Mouse (Mus musculus): ENCODE results near the gene Fcrla. TPM values are rescaled to one million over a fixed set of nuclear protein-coding genes. Genes with fewer than 3 reads are reported as not detected.

The Fcrla gene
- polyA plus RNA-seq, 2 experiments from 2014 or later = 4.9 TPM; not detected in 1

DNA sequence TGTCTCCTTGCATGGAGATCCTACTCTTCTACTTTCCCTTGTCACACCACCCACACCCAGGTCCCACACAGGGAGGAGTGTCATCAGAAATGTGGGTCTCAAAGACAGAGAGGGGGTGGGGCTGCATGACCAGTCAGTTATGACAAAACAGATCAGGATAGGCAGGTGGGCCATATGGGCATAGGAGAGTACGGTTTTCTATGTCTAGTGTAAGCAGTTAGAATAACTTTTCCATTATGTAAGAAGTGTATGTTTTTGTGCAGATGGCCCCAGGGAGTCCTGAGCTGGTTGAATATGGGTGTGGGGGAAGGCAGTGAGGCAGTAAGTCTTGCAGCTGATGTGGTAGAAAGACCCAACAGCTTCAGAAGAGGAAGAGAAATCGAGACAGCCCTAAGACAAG, 1.1 kb upstream of the Fcrla start:
- ATAC-seq = no peak

DNA sequence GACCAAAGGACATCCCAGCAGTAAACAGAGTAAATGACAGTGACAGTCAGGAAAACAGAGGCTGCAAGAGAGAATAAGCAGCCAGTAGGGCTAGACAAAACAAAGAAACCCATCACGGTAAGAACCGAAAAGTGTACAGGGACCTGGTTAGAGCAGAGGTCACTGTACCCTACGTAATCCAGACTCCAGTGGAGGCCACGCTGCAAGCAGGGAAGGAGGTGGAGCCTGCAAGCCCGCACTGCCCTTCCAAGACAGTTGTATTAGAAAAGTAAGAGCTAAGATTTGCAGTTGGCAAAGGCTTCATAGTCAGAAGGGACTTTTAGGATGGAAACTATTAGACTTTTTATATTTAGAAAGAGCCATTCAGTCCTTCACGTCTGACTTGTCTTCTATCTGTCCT, 442 bp downstream of the Fcrla start:
- ATAC-seq = no peak

DNA sequence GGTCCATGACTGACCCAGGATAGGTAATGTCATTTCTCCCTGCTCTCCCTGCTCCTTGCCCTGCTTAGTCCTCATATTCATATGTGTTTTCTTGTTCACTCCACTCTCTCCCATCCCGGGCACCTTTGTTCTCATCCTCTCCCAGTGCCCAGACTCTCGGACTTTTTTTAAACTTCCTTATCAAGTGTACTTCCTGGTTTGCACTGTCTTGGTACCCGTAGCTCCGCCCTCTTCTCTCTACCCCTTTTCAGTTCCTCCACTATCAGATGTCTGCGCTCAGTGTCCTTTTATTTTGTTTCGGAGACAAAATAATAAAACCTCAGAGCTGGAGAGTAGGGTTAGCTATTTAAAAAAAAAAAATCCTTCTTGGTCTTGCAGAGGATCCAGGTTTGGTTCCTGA, 2.9 kb downstream of the Fcrla start:
- ATAC-seq = peak; percentile 52

DNA sequence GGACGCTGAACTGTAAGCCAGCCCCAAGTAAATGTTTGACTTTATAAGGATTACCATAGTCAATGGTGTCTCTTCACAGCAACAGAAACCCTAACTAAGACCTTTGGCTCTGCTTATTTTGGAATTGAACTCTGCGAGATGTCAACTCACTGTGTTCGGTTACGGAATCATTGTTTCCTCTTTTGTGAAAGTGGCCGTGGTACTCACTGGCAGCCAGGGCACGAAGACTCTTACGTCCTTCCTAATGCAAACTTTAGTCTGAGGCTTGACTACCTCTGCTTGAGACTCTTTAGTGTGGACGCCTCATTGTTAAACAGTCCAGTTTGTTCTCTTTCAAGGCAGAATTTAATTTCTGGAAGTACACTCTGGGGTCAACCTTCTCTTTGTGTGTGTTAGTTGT, 8.1 kb downstream of the Fcrla start:
- ATAC-seq = no peak

DNA sequence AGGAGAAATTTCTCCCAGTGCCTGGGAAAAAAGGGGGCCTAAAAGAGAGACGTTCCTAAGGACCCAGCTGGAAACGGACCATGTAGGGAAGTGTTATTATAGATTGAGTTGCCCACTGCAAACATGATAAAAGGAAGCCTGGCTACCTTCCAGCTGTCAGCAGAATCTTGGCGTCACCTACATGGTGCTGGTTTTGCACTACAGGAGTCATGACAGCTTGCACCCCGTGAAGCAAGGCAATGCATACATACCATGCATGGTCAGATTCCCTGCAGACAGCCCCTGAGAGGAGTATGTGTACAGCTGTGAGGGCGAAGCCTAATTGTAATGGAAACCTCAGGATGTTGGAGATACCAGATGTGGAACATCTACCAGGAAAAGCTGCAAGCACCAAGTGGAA, 11.7 kb downstream of the Fcrla start:
- no peak for ATAC-seq

DNA sequence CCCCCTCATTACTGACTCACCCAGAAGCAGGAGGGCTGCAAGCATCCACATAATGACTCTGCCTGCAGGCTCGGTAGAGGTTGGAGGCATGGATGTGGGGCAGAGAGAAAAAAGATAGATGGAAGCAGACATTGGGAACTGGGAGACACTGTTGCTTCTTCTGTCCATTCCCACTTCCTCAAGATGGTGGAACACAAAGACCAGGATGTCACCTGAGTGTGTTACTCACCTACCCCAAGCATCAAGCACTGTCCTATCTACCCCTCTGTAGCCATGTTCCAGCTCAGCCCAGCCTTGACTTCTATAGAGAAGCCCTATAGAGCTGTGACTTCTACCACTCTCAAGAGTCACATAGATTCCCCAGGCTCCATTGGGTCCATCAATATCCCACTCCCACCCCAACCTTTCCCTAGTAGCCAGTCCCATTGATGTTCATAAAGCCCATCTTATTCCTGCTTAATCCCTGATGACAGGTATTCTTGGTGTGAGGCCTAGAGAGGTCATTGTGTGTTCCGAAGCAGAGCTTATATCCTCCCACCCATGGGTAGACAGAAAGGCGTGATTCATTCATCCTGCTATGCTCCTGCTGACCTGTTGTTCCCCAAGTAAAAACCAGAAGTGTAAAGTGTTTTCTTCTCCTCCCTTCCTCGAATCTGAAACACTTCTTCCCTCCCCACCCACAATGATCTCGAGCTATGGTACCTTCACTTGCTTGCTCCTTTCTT, 14.3 kb downstream of the Fcrla start, which contains the start of gene Fcrlb:
Gene Fcrlb, minus strand, starts transcription at position 51 of the 725 bp plus-strand sequence.
- no peak for ATAC-seq

DNA sequence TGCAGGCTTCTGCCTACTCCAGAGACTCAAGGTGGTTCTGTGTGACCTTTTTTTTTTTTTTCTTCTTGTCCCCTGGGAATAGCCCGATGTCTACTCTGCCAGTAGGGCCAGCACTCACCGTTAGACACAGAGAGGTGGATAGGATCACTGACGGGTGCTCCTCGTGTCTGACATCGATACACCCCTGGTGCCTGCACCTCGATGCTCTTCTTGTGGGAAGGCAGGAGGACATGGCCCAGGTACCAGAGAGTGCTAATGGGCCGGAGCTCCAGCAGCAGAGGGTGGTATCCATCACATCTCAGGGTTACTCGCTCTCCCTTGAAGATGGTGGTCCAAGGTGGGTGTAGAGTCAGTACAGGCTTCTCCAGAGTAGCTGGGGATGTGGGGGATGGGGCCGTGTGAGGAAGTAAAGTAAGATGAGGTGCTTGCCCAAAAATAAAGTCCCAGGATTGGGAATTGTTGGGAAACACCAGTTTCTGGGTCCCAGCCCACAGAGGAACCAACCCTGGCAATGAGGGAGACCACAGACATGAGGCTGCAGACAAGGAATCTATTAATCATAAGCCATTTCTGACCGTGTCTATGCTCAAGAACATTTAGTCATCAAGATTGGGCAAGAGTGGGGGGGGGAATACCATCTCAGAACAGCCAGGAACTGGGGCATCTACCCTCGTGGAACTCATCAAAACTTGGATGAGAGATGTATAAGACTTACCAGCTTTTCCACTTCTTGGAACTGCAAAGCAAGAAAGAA, 15.3 kb downstream of the Fcrla start:
- ATAC-seq = no peak

DNA sequence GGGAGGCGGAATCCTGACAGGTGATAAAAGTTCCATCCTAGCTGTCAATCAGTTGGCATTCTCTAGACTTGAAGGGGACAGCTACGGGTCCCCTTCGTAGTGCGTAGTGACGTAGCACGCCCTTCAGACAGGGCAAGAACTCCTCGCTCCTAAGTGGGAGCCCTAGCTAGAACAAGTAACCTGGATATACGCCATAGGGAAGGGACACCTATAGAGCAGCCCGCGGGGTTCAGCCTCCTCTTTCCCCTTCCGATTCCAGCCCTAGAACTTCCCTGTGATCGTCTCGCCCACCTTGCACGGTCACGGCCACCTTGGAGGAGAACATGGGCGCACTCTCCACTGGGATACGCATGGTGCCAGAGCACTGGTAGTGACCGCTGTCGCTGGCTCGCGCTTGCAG, 19.0 kb downstream of the Fcrla start:
- ATAC-seq = no peak

DNA sequence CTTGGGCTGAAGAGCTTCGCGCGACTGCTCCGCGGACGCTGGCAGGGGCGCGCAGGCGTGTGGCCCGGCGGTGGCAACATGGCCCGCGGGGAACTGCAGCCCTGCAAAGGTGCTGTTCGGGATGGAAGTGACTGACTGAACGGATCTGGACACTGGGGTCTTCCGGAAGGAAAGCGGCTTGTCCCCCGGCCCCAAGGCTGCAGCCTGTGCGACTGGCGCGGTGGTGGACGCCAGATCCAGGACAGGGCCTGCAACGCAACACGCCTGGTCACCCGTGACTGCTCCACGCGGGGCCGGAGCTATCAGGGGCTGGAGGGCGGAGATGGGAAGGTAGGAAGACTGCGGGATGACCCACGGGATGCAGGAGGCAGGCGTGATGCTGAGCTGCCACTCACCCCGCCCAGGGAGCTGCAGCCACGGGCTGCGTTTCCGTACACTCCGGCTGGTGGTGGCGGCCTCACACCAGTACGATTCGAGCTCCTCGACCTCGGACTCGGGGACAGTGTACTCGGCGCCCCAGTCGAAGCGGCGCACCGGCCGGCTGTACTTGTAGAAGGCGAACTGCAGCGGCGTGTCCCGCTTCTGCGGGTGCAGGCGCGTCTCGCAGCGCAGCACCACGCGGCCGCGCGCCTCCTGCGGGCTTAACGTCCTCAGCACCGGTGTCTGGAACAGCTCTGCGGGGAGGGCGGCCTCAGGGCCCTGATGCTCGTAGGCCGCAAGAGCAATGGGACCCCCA, 19.8 kb downstream of the Fcrla start:
- ATAC-seq = no peak

DNA sequence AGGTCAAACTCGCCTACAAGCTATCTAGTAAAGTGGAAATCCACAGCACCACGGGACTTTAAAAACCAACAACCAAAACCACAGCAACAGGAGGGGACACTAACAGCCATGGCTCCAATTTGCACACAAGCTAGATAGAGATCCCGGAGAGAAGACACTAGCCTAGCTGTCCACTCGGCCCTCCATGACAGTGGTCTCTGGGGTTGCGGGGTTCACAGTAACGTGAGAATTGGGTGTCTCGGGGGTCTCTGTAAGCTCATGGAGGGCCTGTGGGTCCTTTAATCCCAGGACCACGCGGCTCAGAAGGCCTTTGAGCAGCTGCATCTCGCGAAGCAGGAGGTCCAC, 20.3 kb downstream of the Fcrla start:
- no peak for ATAC-seq

DNA sequence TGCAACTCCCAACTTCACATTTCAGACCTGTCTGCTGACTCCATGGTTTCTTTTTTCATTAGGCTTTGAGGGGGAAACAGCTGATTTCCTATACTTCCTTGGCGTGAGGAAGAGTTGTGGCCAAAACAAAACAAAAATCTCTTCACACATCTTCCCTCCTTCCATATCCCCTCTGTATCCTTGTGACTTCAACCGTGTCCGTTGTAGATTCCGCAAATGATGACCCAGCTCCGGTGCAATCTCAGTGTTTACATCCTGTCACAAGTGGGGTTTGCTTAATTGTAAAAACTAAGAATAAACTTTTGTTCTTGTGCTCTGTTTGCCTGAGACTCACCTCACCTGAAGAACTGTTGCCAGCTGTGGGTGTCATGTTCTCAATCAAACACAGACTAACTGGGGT, 23.9 kb downstream of the Fcrla start:
- no peak for ATAC-seq

DNA sequence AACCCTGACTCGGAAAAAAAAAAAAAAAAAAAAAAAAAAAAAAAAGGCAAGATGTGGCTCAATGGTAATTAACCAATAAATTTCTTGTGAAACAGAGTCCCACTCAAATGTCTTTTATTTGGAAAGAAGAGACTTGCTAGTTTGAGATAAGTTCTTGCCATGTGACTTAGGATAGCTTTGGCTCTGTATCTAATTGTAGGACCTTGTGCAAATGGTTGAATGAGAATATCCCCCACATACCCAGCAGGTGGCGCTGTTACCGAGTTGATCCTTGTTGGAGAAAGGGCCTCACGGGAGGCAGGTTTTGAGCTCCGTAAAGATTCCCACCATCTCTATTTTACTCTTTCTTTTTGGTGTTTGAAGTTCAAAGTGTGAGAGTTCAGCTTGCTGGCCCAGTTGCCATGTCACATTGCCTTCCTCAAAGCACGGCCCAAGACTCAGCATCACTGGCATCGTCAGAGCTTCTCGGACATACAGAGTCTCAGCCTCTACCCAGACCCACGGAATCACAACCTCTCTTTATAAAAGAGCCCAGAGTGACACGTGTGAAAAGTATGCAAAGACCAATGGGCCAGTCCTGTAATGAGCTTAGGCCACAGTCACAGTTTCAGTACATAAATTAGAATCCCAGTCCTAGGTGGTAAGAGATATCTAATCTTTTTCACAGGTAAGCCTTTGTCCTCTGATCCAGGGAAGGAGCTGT, 25.7 kb downstream of the Fcrla start:
- peak; percentile 69 for ATAC-seq

DNA sequence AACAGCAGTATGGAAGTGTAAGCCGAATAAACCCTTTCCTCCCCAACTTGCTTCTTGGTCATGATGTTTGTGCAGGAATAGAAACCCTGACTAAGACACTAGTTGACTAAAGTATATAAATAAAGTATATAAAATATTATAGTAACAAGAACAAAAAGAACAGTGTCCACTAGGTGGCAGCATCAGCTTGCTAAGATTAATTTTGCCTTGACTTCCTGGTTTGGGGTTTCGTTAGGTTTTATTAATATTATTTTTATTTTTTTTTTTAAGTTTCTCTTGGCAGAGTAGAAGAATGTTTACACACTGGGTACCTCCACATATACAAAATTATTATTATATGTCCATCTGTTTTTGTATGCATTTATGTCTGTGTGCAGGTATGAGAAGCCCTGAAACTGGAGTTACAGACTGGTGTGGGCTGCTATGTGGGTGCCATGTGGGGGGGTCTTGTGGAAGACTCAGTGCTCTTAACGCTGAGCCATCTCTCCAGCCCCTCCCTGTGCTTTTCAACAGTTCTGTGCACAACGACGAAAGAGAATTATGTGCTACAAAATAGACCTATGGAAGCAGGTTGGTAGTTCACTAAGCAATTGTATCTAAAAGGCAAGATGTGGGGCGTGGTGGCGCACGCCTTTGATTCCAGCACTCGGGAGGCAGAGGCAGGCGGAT, 26.4 kb downstream of the Fcrla start:
- peak; percentile 58 for ATAC-seq

DNA sequence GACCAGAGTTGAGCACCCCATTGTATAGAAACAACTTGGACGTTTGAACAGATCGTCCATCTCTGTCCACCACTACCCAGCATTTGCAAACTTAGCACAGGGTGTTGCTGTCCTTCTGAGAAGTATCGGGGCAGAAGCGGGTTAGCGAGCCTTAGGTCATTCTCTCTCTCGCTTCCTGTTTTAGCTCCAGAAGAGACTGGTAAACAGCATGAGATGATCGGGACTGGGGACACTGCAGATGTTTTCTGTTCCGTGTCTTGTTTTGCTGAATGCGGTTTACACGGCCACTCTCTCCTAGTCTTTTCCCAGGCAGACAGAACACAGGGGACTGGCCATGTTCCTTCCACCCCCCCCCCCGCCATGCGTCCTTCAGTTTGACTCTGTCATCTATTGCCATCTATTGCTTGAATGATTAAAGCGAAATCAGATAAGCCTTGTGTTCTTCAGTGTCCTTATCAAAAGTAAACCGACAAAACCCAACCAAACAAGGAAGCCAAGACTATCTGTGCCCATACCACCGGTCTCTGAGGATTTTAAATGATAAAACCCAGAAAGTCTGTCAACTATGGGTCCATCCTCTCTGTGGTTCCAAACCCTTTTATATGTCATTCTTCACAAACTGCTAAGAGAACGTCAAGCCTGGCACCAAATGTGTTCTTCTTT, 28.8 kb downstream of the Fcrla start:
- no peak for ATAC-seq

DNA sequence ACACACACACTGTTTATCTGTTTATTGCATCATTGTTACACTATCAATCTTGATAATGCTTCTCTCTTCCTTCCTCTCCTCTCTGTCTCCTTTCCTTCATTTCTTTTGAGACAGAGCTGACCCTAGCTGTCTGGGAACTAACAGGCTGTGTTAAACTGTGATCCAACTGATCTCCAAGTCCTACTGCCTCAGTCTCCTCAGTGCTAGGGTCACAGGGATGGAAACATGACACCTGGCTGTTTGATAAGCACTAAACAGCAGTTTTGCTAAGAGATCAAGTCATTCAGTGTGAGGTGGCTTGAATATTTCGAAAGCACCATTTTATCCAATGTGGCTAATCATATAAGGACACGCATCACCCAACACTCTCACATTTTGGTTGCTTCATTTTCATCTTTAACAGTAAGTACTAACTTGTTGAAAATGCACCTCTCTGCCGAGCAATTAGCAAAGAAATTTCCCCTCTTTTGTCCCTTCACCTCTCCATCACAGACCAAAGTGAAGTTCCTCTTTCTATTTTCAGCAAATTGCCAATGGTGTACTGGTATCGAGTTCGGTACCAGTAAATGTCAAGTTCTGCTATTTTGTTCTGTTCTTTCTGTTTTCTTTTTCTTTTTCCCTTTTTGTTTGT, 30.6 kb downstream of the Fcrla start:
- ATAC-seq = no peak

DNA sequence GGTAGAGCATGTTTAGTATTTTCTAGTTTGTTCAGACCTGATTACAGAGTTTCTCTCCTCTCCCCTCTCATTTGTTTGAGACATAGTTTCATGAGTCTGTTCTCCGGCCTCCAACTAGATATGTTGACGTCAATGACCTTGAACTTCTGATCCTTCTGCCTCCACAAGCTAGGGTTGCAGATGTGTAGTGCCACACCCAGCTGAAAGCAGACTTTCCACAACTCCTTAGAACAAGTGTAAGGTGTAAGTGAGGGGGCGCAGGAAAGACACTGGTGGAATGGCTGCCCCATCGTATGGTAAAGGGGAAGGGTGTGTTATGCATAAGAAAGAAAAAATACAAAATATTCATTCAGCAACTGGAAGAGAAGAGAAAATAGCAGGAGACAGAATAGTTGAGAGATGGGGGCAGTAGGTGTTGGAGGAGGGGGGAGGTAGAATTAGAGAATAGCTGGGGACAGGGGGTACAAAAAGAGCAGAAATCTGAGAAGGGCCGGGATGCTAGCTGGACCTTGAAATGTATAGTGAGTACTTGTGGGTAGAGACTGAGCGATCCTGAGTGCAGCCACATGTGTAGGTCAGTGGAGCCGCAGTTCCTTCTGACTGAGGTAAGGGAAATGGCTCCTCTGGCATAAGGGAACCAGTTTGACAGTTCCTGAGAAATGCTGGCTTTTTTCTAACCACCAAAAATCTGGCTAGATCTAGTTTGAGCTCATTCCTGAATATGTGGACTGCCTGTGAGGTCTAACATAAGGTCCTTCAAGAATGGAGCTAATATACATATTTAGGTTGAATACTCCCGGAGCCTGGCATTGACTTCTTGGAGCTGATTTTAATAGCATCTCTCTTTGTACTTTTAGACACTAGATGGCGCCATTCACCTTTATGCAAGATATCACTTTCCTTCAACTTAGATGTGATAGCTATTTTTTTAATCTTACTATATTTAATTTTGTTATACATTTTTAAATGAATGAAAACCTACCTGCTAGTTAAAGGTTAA, 32.5 kb downstream of the Fcrla start:
- ATAC-seq = peak; percentile 57

DNA sequence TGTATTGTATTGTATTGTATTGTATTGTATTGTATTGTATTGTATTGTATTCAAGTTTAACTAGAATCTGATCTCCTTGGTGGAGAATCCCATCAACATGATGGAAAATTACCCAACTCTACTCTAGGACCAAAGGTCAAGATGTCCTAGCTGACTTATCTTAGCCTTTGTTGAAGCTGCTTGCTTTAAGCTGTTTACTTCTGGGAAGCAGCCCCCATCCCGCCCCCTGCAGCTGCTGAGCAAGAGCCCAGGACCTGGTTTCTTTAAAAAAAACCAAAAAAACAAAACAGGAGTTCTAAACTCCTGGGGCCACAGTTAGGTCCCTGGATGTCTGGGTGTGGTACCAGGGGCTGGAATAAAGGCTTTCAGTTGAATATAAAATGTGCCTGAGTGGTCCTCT, 35.1 kb downstream of the Fcrla start:
- ATAC-seq = no peak

DNA sequence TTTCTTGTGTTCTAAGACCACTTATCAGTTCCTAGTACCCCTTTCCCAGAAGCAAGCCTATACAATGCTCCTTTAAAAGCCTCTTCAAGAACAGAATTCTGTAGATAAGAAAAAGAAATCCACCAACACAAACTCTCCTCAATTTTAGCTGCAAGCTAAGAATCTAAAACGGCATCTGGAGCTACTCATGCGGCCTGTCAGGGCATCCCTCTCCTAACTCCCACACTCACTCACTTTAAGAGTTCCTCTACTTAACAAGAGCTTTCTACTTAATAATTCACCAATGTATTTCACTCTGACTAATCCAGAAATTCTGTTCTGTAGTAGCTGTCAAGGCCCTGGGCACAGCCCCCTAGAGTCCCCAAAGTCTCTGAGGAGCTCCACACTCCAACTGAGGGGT, 35.7 kb downstream of the Fcrla start:
- ATAC-seq = no peak

DNA sequence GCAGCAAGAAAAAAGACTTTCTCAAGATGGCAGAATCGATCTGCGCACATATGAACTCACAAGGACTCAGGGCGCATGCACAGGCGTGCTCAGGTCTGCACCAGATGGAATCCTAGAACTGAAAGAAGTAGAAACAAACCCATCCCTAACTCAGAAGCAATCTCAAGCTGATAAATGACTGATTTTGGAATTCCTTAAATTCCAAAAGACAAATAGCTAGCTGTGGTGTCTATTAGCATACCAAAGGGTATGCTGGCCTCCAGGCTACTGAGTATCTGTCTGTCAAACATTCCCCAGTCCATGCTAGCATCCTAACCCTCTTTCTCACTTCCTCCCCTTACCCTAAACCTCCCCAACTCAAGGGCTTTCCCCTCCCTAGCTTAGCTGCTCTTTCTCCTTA, 38.1 kb downstream of the Fcrla start:
- no peak for ATAC-seq

DNA sequence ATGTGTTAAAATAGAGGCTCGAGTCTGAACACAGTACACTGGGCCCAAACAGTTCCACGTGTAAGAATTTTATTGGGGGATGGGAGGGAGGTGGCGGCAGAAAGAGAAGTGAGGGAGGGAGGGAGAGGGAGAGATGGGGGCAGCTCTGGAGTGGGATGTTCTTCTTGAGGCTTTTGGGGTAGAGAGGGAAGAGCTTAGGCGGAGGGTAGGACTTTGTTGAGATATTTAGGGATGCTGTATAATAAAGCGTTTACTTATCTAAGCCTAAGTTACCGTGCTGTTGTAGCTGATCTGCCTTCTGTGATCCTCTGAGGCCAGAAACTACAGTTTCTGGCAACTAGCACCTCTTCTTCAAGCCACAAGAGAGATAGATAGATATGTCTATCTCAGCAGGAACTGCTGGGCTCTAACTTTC, 41.3 kb downstream of the Fcrla start:
- no peak for ATAC-seq

Measured in activated CD4-positive, CD25-positive, alpha-beta regulatory T cell, adult 4 months (primary cell).